Mouse (Mus musculus): Measurements from ENCODE around the gene Wdr92.
A peak's percentile ranks its signal among the peaks of the same experiment; 100 is the strongest.
"Not testable (repeated sequence)": the region's sequence is repeated elsewhere in the genome, so short reads cannot be mapped to it uniquely, and the experiment has no call there.

Wdr92 gene

GRCm38 (mm10) chr11:17211258-17212140 is 29.6 kb downstream of the Wdr92 start, which contains the start of gene Pno1:
Gene Pno1, minus strand, starts transcription at chr11:17211568.
- DNase-seq: peak; percentile 98

- no peak for DNase-seq
These were observed 30.2 kb downstream of the Wdr92 start for GRCm38 (mm10) chr11:17212141-17212495.

- DNase-seq: no peak
These were observed 31.1 kb downstream of the Wdr92 start for GRCm38 (mm10) chr11:17212903-17213509.

- no peak for DNase-seq
These were observed 33.6 kb downstream of the Wdr92 start for GRCm38 (mm10) chr11:17215475-17215874.

- DNase-seq: no peak
These were observed 39.2 kb downstream of the Wdr92 start for GRCm38 (mm10) chr11:17221126-17221525.

- no peak for DNase-seq
These were observed 50.9 kb downstream of the Wdr92 start for GRCm38 (mm10) chr11:17232792-17233191.

- DNase-seq: no peak
These were observed 54.6 kb downstream of the Wdr92 start for GRCm38 (mm10) chr11:17236449-17237037.

GRCm38 (mm10) chr11:17238598-17238997 is 56.7 kb downstream of the Wdr92 start:
- DNase-seq: not testable (repeated sequence)

GRCm38 (mm10) chr11:17248715-17249114 is 66.8 kb downstream of the Wdr92 start:
- DNase-seq: no peak

GRCm38 (mm10) chr11:17256813-17257365 is 75.0 kb downstream of the Wdr92 start:
- DNase-seq: no peak

- peak; percentile 100 for DNase-seq
These were observed 75.5 kb downstream of the Wdr92 start, which contains the start of gene C1d for GRCm38 (mm10) chr11:17257443-17257842. Gene C1d, plus strand, starts transcription at chr11:17257579.

- DNase-seq: peak; percentile 28
These were observed 76.0 kb downstream of the Wdr92 start for GRCm38 (mm10) chr11:17257861-17258260.

- DNase-seq: no peak
These were observed 85.3 kb downstream of the Wdr92 start for GRCm38 (mm10) chr11:17267176-17267575.

- DNase-seq: no peak
These were observed 86.9 kb downstream of the Wdr92 start for GRCm38 (mm10) chr11:17268801-17269200.

GRCm38 (mm10) chr11:17279959-17280358 is 98.1 kb downstream of the Wdr92 start:
- peak; percentile 8 for DNase-seq
